Mouse (Mus musculus) frontal cortex, adult 2 months (tissue): ENCODE measurements around the gene Cyp2d10. TPM values are rescaled to one million over a fixed set of nuclear protein-coding genes. Genes with fewer than 3 reads are reported as not detected.
A peak's percentile ranks its signal among the peaks of the same experiment; 100 is the strongest.

ENCODE experiments used
- DNase-seq, 2 experiments: peaks; one replicate each; pipeline ENCODE4 v3.0.0; 2022; ENCODE audit warnings: low spot score in 1 of 2; ENCODE audit errors: extremely low spot score in 1 of 2
- polyA plus RNA-seq: library from polyadenylated mRNA; depleted of rRNA; stranded (reverse); fragments of >200 nt; gene quantifications from 2 replicates; pipeline ENCODE4 v1.2.3, GENCODE M21; 2012; rRNA removed

Gene Cyp2d10
- polyA plus RNA-seq, 1 experiment = not detected

- no peak for DNase-seq
Measured at GRCm38 (mm10) chr15:82362234-82362633, 44.8 kb downstream of the Cyp2d10 start.

GRCm38 (mm10) chr15:82361459-82362018 lies 45.5 kb downstream of the Cyp2d10 start:
- DNase-seq = no peak

DNA sequence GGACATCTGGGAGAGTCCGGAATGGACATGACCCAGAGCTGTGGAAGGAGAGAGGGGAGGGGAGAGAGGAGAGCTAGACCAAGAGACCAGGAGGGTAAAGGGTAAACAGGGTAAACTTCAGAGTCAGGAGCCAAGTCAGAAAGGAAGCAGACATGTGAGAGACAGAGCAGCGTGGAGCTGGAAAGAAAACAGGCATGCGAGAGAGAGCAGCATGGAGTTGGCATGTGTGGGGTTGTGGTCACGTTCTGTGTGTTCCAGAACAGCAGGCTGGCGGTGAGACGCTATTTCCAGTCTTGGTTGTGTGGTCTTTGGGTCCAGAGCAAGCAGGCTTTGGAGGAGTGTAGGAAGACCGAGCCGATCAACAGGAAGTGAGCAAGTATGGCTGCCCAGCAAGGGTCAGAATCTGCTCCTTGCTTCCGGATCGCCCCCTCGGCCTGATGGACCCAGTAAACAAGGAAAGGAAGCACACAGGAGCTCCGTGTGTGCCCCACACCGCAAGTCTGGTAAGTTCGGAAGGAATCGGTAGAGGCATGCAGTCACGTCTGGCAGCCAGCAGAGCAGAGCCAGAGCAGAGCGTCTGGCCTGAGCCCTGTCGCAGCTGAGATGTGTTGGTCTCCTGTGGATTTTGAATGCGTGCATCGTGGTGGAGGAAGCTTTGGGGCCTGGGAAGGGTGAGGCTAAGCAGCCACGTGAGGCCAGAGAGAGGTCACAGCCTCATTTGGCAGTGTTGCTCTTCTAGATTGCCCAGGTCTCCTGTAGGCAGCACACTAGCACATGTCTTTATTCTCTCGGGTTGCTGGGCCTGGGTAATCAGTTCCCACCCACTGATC lies 48.3 kb downstream of the Cyp2d10 start:
- no peak for DNase-seq

DNA sequence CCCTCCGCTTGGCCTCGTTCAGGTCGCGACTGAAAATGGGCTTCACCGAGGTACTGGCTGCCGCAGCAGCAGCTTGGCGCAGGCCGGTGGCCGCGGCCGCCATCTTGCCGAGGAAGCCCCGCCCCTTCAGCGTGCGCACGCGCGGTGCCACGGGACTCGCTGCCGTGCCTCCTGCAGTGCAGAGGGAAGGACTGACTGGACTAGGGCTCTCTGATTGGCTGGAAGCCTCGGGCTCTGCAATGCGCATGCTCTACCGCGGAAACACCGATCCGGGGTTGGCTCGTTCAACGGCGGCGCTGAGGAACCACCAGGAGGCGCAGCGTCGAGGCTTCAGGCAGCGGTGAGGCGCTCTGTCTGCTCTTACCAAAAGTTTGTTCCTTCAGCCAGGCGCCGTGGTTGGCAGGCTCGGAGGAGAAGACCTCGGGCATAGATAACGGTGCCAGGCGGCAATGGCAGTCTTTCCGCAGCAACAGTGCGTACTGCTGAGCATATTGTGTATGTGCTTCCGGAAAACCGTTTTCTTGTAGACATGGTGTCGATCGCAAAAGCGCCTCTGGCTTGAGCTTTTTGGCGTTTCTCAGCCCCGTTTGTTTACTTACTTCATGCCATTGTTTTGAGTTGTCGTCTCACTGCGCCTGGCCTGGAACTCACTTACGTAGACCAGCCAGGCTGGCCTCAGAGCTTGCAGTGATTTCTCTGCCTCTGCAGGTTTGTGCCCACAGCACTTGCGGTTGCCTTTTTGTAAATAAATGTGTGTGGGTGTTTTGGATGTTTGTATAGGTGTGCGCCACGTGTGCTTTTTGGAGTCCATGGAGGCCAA lies 52.7 kb downstream of the Cyp2d10 start, which contains the start of gene Ndufa6:
Gene Ndufa6, minus strand, starts transcription at position 197 of the 820 bp plus-strand sequence.
- peak; percentile 95 to 98 for DNase-seq

DNA sequence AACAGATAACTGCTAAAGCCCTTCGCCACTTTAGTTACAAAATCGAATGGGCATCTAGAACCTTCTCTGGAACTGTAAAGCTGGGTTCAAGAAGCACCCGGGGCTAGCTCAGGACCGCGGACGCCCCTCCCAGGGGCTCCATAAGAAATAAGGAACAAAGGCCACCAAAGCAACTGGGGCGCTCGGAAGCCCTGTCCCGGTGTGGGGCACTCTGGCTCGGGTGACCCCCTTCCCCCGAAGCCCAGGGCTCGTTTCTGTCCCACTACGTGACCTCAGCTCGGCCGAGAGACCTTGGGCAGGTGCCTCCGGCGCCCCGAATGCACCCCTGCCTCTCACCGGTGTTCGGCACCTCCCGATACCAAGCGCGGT lies 53.3 kb downstream of the Cyp2d10 start:
- no peak for DNase-seq

- peak in 1 of 2 experiments; percentile 33 for DNase-seq
Measured at GRCm38 (mm10) chr15:82353078-82353744, 53.8 kb downstream of the Cyp2d10 start.

Other genes starting within 250 kb of the Cyp2d10 start
- gene Shisa8, start 194.4 kb downstream of the Cyp2d10 start, polyA plus RNA-seq = 57.1 and 79.6 TPM in 2 replicates
- gene Tnfrsf13c, start 182.8 kb downstream of the Cyp2d10 start, polyA plus RNA-seq = 1.4 and 2.6 TPM in 2 replicates
- gene Cenpm, start 162.4 kb downstream of the Cyp2d10 start, polyA plus RNA-seq = 6.4 and 9.1 TPM in 2 replicates
- gene 1500009C09Rik, start 154.8 kb downstream of the Cyp2d10 start, polyA plus RNA-seq = 176 and 182 TPM in 2 replicates
- gene Sept3, start 132.3 kb downstream of the Cyp2d10 start, polyA plus RNA-seq = 344 and 374 TPM in 2 replicates
- not detected in 2 replicates for gene Wbp2nl, start 108.2 kb downstream of the Cyp2d10 start, polyA plus RNA-seq
- gene Naga, start 68.3 kb downstream of the Cyp2d10 start, polyA plus RNA-seq = 53.4 and 58.3 TPM in 2 replicates
- 0.48 and 0.70 TPM in 2 replicates for gene Pheta2, start 68.3 kb downstream of the Cyp2d10 start, polyA plus RNA-seq
- 288 and 325 TPM in 2 replicates for gene Smdt1, start 68.2 kb downstream of the Cyp2d10 start, polyA plus RNA-seq
- gene Ndufa6, start 52.9 kb downstream of the Cyp2d10 start, polyA plus RNA-seq = 498 and 573 TPM in 2 replicates
- 46.2 and 52.6 TPM in 2 replicates for gene Cyp2d22, start 26.9 kb downstream of the Cyp2d10 start, polyA plus RNA-seq
- not detected in 2 replicates for gene Cyp2d11, start 13.2 kb downstream of the Cyp2d10 start, polyA plus RNA-seq
- gene Cyp2d9, start 26.2 kb upstream of the Cyp2d10 start, polyA plus RNA-seq = not detected in 2 replicates
- not detected in 2 replicates for gene Cyp2d12, start 147.9 kb upstream of the Cyp2d10 start, polyA plus RNA-seq
- not detected in 2 replicates for gene Cyp2d34, start 213.8 kb upstream of the Cyp2d10 start, polyA plus RNA-seq